Mouse (Mus musculus) limb, embryonic 11.5 days (tissue): Measurements from ENCODE around the gene Fbxw10. TPM values are rescaled to one million over a fixed set of nuclear protein-coding genes. Genes with fewer than 3 reads are reported as not detected.
A peak's percentile ranks its signal among the peaks of the same experiment; 100 is the strongest.

ENCODE experiments used
- ATAC-seq: fragments of 200-750 bp; cut with Nextera tagmentation; 2 replicates; pipeline ENCODE4 v1.8.0; 2017; ENCODE audit warnings: low read depth; ENCODE audit not compliant: insufficient number of reproducible peaks, low FRiP score, low TSS enrichment
- DNase-seq: peaks from one replicate; pipeline ENCODE4 v3.0.0-alpha.2; 2015; ENCODE audit warnings: low spot score
- H3K27ac ChIP-seq: fragments of 300-500 bp; sonication (generic); replicated peaks from 2 replicates; pipeline ENCODE4 v1.5.1; 2014; ENCODE audit warnings: low read depth, mild to moderate bottlenecking, low read length
- H3K27me3 ChIP-seq: fragments of 300-500 bp; sonication (generic); 2 replicates; pipeline ENCODE4 v1.6.1; 2014; ENCODE audit warnings: mild to moderate bottlenecking, low read length, mixed read lengths; ENCODE audit not compliant: control insufficient read depth, insufficient read depth
- H3K36me3 ChIP-seq: fragments of 300-500 bp; sonication (generic); 2 replicates; pipeline ENCODE4 v1.6.1; 2014; ENCODE audit warnings: mild to moderate bottlenecking, low read length, moderate library complexity, mixed read lengths; ENCODE audit not compliant: control insufficient read depth, insufficient read depth
- H3K4me1 ChIP-seq: fragments of 300-500 bp; sonication (generic); 2 replicates; pipeline ENCODE4 v1.6.1; 2014; ENCODE audit warnings: low read length, mixed read lengths; ENCODE audit not compliant: control insufficient read depth, insufficient read depth
- H3K4me2 ChIP-seq: fragments of 300-500 bp; sonication (generic); 2 replicates; pipeline ENCODE4 v1.6.1; 2014; ENCODE audit warnings: low read depth, mild to moderate bottlenecking, moderate library complexity; ENCODE audit not compliant: severe bottlenecking
- H3K4me3 ChIP-seq: fragments of 300-500 bp; sonication (generic); 2 replicates; pipeline ENCODE4 v1.5.1; 2014; ENCODE audit warnings: low read depth, low read length
- H3K9ac ChIP-seq: fragments of 300-500 bp; sonication (generic); 2 replicates; pipeline ENCODE4 v1.6.1; 2014; ENCODE audit warnings: mild to moderate bottlenecking, low read length
- H3K9me3 ChIP-seq: fragments of 300-500 bp; sonication (generic); 2 replicates; pipeline ENCODE4 v1.6.1; 2016; ENCODE audit warnings: low read length; ENCODE audit not compliant: control insufficient read depth
- WGBS: fragments of 180-500 bp; shearing (Covaris S2); extraction: QIAGEN DNeasy Blood & Tissue Kit; methylation state at CpG from one replicate; pipeline ENCODE4 v1.1.7; 2014; 5-methylcytosine and 5-hydroxymethylcytosine counted together
- polyA plus RNA-seq: library from polyadenylated mRNA; unstranded; fragments of >200 nt; fragmentation: Nextera tagmentation; extraction: Ambion mirVana; gene quantifications from 2 replicates; pipeline ENCODE4 v1.2.1, GENCODE M21; 2014

Gene Fbxw10
- polyA plus RNA-seq, 1 experiment from 2014 or later: 0.67 TPM

DNA sequence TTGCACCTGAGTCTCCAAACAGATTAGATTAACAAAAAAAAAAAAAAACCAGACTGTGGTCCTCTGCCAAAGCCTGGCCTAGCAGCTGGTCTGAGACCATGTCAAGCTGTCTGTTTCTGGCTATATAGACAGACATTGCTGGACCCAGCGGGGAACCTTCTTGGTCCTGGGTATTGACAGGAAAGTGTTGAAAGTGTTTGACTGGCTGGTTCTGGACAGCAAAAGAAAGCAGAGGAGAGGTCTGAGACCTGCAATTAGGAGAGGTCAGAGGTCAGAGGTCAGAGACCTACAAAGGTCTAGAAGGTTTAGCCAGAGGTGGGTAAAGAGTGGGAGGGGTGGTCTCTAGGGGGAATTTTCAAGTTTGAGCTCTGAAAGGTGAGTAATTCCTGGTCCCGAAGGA, 1.4 kb downstream of the Fbxw10 start:
- Histone ChIP-seq H3K9ac (no peak overlapping the region), H3K4me3 (no peak overlapping the region), H3K27me3 (no peaks in the 10 kb centered on the region), H3K9me3 (no peaks in the 10 kb centered on the region), H3K4me2 (no peak overlapping the region), H3K4me1 (peaks cover 9% of the 10 kb centered on the region; the same call in 1 of the 2 replicates), H3K36me3 (no peaks in the 10 kb centered on the region), H3K27ac (no peak overlapping the region)
- DNase-seq (peak; percentile 24), ATAC-seq (no peak)
- 26% methylated on average over 2 of the region's 2 CpGs for WGBS

DNA sequence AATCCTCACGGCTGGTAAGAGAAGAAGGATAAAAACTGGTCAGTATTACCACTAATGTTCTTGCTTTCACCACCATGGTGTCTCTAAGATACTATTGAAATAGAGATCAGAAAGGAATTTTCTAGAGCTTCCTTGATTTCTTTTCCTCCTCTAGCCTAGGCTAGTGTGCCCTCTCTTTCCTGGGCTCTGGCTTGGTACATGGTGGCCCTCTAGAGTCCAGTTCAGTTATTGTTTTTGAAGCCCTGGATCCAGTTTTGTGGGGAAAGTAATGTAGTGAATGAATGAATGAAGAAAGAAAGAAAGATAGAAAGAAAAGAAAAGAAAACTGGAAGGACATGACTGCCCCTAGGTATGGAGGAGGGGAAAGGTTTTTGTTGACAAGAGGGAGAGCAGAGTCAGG, 4.3 kb downstream of the Fbxw10 start:
- WGBS: 85% methylated on average over 1 of the region's 1 CpGs
- Histone ChIP-seq H3K4me3 (no peak overlapping the region), H3K27ac (no peak overlapping the region), H3K9ac (no peak overlapping the region), H3K4me2 (no peak overlapping the region), H3K36me3 (no peaks in the 10 kb centered on the region), H3K27me3 (no peaks in the 10 kb centered on the region), H3K9me3 (no peaks in the 10 kb centered on the region), H3K4me1 (peaks cover 9% of the 10 kb centered on the region; the same call in 1 of the 2 replicates)
- no peak for DNase-seq
- ATAC-seq: no peak

DNA sequence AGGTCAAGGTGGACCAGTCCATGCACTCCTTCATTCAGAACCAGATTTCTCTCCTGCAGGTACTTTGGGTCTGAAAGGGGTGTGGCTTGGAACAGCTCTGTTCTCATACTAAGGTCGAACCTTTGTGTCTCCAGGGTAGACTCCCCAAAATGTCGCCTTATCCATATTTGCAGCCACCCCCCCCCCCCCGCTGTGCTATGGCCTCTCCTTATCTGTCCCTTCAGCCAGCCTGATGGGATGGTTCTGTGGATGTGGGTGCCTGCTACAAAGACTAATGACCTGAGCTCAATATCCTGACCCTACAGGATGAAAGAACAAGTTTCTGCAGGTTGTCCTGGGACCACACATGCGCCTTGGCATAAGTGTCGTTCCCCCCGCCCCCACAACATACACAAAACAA, 6.5 kb downstream of the Fbxw10 start:
- H3K4me3 ChIP-seq: no peak overlapping the region
- WGBS: 89% methylated on average over 6 of the region's 6 CpGs
- H3K9ac ChIP-seq: no peak overlapping the region
- no peak overlapping the region for H3K4me2 ChIP-seq
- DNase-seq (no peak), ATAC-seq (no peak)
- no peaks in the 10 kb centered on the region for H3K9me3 ChIP-seq
- no peak overlapping the region for H3K27ac ChIP-seq
- no peaks in the 10 kb centered on the region for H3K4me1 ChIP-seq
- no peaks in the 10 kb centered on the region for H3K27me3 ChIP-seq
- no peaks in the 10 kb centered on the region for H3K36me3 ChIP-seq

DNA sequence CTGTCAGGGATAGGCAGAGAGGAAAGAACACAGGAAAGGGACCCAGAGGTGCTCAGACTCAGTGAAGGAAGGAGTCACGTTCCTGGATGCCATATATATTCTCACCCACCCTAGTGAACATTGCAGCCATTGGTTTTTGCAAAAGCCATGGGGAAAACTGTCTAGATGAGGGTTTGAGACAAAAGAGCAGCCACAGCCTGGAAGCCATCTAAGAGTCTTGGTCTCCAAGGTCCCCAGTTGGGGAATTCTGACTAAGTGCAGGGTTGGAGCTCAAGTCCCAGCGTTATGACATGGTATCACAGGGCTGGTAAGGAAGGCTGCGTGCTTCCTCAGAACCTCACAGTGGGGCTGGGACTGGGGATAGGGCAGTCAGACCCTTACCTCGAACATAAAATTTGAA, 18.7 kb downstream of the Fbxw10 start:
- no peak for DNase-seq
- WGBS: 71% methylated on average over 4 of the region's 4 CpGs
- no peak for ATAC-seq

DNA sequence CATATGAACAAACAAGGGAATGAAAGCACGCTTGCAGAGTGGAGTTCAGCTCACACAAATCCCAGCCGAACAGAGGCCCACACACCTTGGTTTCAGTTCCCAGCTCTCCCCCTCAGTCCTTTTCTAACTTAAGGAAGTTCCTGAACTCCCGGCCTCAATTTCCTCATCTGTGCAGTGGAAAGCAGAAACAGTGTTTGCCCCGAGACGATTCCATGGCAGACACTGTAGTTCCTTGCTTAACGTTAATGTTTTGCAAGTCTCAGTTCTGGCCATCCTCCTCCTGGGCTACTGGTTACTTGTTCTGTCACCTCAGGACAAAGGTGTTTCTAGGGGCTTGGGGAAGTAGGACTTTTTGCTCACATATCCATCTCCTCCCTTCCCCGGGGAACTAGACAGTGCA, 19.8 kb downstream of the Fbxw10 start:
- ATAC-seq: no peak
- H3K4me2 ChIP-seq: no peak overlapping the region
- H3K27ac ChIP-seq: no peak overlapping the region
- no peaks in the 10 kb centered on the region for H3K36me3 ChIP-seq
- H3K9ac ChIP-seq: no peak overlapping the region
- H3K27me3 ChIP-seq: no peaks in the 10 kb centered on the region
- no peaks in the 10 kb centered on the region for H3K9me3 ChIP-seq
- no peaks in the 10 kb centered on the region for H3K4me1 ChIP-seq
- WGBS: 85% methylated on average over 7 of the region's 7 CpGs
- no peak for DNase-seq
- H3K4me3 ChIP-seq: no peak overlapping the region

More for the DNA sequence above, 18.7 kb downstream of the Fbxw10 start:
- H3K27me3 ChIP-seq: no peaks in the 10 kb centered on the region
- H3K4me2 ChIP-seq: no peak overlapping the region
- no peaks in the 10 kb centered on the region for H3K9me3 ChIP-seq
- H3K9ac ChIP-seq: no peak overlapping the region
- no peaks in the 10 kb centered on the region for H3K4me1 ChIP-seq
- H3K4me3 ChIP-seq: no peak overlapping the region
- H3K36me3 ChIP-seq: no peaks in the 10 kb centered on the region
- no peak overlapping the region for H3K27ac ChIP-seq

DNA sequence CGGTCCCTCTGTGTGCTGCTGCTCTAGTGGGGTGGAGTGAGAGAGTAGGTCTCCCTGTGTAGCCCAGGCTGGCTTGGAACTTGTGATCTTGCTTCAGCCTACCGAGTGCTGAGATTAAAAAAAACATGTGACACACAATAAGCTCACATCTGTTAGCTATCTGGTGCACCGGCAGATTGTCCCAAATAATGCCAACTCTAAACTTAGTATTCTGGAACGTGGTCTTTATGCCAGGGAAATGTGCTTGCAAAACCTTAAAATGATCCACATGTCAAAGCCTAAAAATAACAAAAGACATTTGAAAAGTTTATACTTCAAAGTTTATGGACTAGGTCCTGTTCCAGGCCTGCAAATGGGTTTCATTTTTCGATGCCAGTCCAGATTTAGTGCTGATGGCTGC, 22.3 kb downstream of the Fbxw10 start:
- ATAC-seq: no peak
- WGBS: 71% methylated on average over 5 of the region's 5 CpGs
- H3K4me2 ChIP-seq: no peak overlapping the region
- no peak overlapping the region for H3K9ac ChIP-seq
- no peaks in the 10 kb centered on the region for H3K27me3 ChIP-seq
- no peaks in the 10 kb centered on the region for H3K4me1 ChIP-seq
- no peaks in the 10 kb centered on the region for H3K9me3 ChIP-seq
- DNase-seq: no peak
- H3K4me3 ChIP-seq: no peak overlapping the region
- no peaks in the 10 kb centered on the region for H3K36me3 ChIP-seq
- H3K27ac ChIP-seq: no peak overlapping the region

DNA sequence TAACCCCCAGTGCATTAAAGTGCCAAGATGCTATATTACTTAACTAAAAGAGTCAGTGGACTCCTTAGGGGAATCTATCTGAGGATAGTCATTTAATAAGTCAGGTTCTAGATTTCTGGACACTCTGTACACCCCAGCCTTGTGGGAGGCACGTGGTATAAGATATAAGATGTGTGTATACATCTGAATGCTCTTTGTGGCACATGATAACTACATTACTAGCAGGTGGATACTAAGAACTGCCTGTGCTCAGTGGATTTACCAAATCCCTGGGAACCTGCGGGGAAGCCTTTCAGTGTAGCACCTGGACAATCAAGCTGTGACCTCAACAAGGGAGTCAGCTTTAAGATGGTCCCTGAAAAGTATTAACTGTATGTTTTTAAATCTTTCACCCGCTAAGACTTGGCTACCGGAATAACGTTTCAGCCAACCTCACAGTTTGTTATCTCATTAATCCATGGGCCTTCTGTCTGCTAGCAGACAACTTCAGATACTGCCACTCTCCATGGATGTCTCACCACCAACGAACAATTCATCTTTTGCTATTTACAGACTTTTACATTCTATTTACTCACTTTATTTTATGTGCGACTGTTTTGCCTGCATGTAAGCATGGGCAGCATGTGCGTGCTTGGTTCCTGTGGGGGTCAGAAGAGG, 23.0 kb downstream of the Fbxw10 start:
- Histone ChIP-seq H3K9ac (no peak overlapping the region), H3K27ac (no peak overlapping the region), H3K4me2 (no peak overlapping the region), H3K27me3 (no peaks in the 10 kb centered on the region), H3K36me3 (no peaks in the 10 kb centered on the region), H3K4me1 (no peaks in the 10 kb centered on the region), H3K4me3 (no peak overlapping the region), H3K9me3 (no peaks in the 10 kb centered on the region)
- ATAC-seq: no peak
- WGBS: 87% methylated on average over 8 of the region's 8 CpGs
- no peak for DNase-seq

DNA sequence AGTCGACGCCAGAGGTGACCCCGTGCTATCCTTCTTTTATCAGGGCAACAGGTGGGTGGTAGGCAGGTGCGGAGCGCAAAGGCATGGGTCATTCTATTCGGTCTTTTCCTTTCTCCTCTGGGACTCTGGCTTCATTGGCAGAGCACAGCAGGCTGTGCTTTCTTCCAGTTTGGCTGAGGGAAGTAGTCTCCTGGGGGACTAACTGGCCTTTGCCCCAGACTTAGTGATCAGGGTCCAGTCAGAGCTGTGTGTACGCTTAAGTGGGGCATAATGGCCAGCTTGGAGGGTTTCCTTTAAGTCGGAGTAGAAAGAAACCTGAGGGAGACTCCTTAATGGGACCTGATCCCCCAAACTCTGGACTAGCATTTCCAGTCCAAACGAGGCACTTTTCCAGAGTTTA, 26.6 kb downstream of the Fbxw10 start:
- H3K4me3 ChIP-seq: no peak overlapping the region
- H3K27me3 ChIP-seq: no peaks in the 10 kb centered on the region
- no peaks in the 10 kb centered on the region for H3K9me3 ChIP-seq
- WGBS: 77% methylated on average over 9 of the region's 9 CpGs
- no peak overlapping the region for H3K4me2 ChIP-seq
- H3K36me3 ChIP-seq: no peaks in the 10 kb centered on the region
- ATAC-seq: no peak
- no peak overlapping the region for H3K27ac ChIP-seq
- no peak for DNase-seq
- H3K9ac ChIP-seq: no peak overlapping the region
- H3K4me1 ChIP-seq: no peaks in the 10 kb centered on the region

DNA sequence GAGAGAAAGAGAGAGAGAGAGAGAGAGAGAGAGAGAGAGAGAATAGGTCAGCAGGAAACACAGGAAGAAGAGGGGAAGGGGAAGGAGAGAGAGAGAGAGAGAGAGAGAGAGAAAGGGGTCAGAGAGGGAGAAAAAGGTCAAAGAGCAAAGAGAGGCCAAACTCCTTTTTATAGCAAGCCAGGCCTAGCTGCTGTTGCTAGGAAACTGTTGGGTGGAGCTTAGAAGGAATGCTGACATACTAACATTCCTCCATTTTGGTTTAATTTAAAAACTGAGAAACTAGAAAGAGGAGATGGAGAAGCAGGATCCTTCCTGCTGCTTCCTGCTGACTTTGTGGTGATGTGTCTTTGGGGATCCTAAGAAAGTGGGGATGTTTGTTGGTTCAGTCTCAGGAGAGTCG, 28.8 kb downstream of the Fbxw10 start:
- Histone ChIP-seq H3K4me1 (no peaks in the 10 kb centered on the region), H3K36me3 (no peaks in the 10 kb centered on the region), H3K9ac (no peak overlapping the region), H3K9me3 (no peaks in the 10 kb centered on the region), H3K4me2 (no peak overlapping the region), H3K27me3 (no peaks in the 10 kb centered on the region), H3K4me3 (no peak overlapping the region), H3K27ac (no peak overlapping the region)
- WGBS: 92% methylated on average over 1 of the region's 1 CpGs
- ATAC-seq (no peak), DNase-seq (no peak)
